Mouse (Mus musculus): ENCODE results near the gene Yes1. TPM values are rescaled to one million over a fixed set of nuclear protein-coding genes. Genes with fewer than 3 reads are reported as not detected.
"Not testable (repeated sequence)": the region's sequence is repeated elsewhere in the genome, so short reads cannot be mapped to it uniquely, and the experiment has no call there.

The Yes1 gene
- polyA plus RNA-seq, 1 experiment, result 3.6 TPM

DNA sequence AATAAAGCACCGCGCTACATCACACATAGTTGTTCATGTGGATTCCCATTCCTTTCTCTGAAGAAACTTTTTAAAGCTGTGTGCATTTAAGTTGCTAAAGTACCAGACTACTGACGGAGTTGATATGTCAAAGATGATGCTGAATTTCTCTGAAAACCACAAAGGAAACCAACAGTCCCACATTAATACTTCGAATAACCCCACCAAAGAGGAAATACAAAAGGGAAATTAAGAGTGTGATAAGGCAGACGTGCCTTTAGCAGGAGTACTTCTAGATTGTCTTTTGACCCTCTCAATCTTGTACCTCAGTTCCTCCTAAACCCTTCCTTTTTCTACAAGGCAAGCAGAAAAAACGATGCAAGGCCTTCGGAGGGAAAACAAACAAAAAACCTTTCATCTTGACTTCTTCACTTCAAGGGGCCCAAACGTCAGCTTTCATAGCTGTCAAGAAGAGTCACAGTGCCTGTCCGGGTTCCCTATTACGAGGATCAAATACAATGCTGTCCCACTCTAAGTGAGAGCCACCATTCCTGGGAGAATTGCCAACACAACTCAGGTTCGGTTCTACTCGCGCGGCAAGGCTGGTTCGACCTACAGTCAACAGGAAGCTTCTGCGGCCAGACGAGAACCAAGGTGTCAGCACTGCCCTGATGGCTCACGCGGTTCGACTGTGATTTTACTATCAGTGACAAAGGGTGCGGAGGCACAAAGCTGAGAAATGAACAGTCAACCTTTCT, 739 bp upstream of the Yes1 start:
- WGBS, result 15% methylated on average over 21 of the region's 21 CpGs
- Histone ChIP-seq H3K4me1 (ENCODE audit: control insufficient read depth, insufficient read depth, low read length) (peaks cover 9% of the 10 kb centered on the region), H3K4me3 (replicated peaks; ENCODE audit: extremely low read depth, low read depth, low read length) (peak overlapping the region; percentile 78)
- no peak for TF ChIP-seq POLR2A (IDR thresholded peaks at IDR 0.05; ENCODE audit: borderline replicate concordance, extremely low read depth, low read depth, low read length)
- TF ChIP-seq CTCF (IDR thresholded peaks at IDR 0.05; ENCODE audit: insufficient read depth, low read length), result no peak
- no peak for DNase-seq

DNA sequence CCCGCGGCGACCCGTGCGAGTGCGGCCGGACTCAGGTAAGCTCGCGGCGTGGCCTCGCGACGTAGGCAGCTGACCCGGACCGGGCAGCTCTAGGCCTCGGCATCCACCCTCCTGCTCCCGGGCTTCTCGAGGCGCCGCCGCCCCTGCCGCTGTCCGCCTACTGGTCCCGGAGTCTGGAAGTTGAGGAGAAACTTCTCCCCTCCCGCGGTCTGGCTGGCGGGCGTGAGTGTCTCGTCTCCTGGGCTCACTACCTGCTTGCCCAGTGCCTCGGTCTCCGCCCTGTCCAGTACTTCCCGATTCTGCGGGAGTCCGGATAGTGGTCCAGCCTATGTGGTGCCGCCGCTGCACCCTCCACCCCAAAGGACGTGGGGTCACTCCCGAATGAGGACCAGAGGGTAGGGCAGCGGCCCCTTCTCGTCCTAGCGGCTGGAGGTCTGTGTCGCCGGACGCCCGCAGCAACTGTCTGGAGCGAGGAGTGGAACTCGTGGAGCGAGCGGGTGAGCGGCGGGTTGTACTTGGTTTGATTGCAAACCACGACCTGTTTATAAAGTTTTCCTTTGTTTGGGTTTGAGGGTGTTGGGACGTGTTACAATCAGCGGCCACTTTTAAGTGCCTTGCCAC, 480 bp downstream of the Yes1 start:
- no peak for TF ChIP-seq CTCF (IDR thresholded peaks at IDR 0.05; ENCODE audit: insufficient read depth, low read length)
- TF ChIP-seq POLR2A (IDR thresholded peaks at IDR 0.05; ENCODE audit: borderline replicate concordance, extremely low read depth, low read depth, low read length), result no peak
- under 1% methylated on average over 54 of the region's 54 CpGs for WGBS
- H3K4me3 ChIP-seq (replicated peaks; ENCODE audit: extremely low read depth, low read depth, low read length), result peak overlapping the region; percentile 78
- peaks cover 9% of the 10 kb centered on the region for H3K4me1 ChIP-seq (ENCODE audit: control insufficient read depth, insufficient read depth, low read length)
- DNase-seq, result no peak

DNA sequence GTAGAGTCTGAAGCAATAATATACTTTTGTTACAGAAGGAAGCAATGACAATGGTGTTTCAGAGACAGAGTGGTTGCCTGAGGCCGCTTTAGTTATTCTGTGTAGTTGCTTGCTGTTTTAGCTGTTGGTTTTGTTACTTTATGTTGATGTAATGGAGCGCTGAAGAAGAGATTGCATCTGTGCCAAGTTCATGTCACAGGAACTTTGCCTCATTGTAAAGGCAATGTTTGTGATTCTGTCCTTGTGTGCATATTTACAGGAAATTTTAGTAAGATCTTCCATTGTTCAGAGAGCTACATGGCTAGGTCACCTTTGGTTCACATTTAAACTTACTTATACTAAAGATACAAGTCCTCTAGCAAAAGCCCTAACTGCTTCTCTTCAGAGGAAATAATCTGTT, 3.3 kb downstream of the Yes1 start:
- DNase-seq, result no peak
- 44% methylated on average over 2 of the region's 2 CpGs for WGBS
- no peak overlapping the region for H3K4me3 ChIP-seq (replicated peaks; ENCODE audit: extremely low read depth, low read depth, low read length)
- TF ChIP-seq CTCF (IDR thresholded peaks at IDR 0.05; ENCODE audit: insufficient read depth, low read length) (no peak), POLR2A (IDR thresholded peaks at IDR 0.05; ENCODE audit: borderline replicate concordance, extremely low read depth, low read depth, low read length) (no peak)
- peaks cover 6% of the 10 kb centered on the region for H3K4me1 ChIP-seq (ENCODE audit: control insufficient read depth, insufficient read depth, low read length)

DNA sequence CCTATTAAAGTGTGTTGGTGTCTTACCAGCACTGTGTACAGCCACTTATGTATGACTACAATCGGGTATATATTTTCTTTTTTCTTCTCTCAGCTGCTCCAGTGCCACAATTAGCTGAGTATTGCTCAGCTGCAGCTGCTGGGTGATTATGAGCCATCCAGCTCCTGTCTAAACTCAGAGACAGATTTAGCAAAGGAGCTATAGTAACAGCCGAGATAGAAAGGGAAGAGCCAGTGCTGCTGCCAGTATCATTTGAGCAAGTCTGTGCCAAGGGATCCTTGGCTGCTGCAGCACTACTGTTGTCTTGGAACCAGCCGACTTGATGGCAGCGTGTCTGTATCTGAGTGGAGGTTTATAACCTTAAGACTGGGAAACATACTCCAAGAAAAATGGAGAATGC, 3.7 kb downstream of the Yes1 start:
- Histone ChIP-seq H3K4me1 (ENCODE audit: control insufficient read depth, insufficient read depth, low read length) (peaks cover 4% of the 10 kb centered on the region; the same call in 1 of the 2 replicates), H3K4me3 (replicated peaks; ENCODE audit: extremely low read depth, low read depth, low read length) (no peak overlapping the region)
- DNase-seq, result no peak
- no peak for TF ChIP-seq CTCF (IDR thresholded peaks at IDR 0.05; ENCODE audit: insufficient read depth, low read length)
- TF ChIP-seq POLR2A (IDR thresholded peaks at IDR 0.05; ENCODE audit: borderline replicate concordance, extremely low read depth, low read depth, low read length), result no peak
- 17% methylated on average over 4 of the region's 4 CpGs for WGBS

DNA sequence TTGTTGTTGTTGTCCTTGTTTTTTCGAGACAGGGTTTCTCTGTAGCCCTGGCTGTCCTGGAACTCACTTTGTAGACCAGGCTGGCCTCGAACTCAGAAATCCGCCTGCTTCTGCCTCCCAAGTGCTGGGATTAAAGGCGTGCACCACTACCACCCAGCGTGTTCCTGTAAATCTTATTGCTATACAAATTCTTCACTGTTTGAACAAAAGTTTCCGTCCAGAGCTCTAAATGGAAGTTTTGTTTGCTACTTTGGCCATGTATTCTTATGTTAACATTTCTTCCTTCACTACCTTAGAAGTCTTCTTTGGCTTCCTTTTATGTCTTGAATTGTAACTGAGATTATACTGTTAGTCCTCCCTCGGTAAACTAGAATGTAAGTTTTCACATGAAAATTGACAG, 5.5 kb downstream of the Yes1 start:
- WGBS, result 72% methylated on average over 7 of the region's 7 CpGs

DNA sequence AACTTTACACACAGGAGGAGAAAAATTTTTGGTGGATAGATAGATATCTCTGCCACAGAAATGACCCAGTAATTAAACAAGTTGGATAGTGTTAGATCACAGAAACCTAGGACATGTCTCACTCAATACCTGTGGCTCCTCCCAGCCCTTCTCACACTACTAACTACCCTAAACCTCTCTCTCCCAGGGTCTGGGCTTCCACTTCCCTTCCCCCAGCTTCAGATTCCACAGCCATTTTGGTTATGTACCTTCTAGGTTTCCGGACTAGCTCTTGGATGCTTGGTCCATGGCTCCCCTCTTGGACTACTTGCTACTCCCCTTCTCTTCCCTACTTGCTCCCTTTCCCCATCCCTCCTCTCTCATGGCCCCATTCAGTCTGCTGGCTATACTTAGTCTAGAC, 6.9 kb downstream of the Yes1 start:
- no peak overlapping the region for H3K4me3 ChIP-seq (replicated peaks; ENCODE audit: extremely low read depth, low read depth, low read length)
- H3K4me1 ChIP-seq (ENCODE audit: control insufficient read depth, insufficient read depth, low read length), result 0 out of 2 replicates have a peak, but pooled peaks cover 2% of the 10 kb centered on the region
- DNase-seq, result no peak
- 96% methylated on average over 1 of the region's 1 CpGs for WGBS
- TF ChIP-seq CTCF (IDR thresholded peaks at IDR 0.05; ENCODE audit: insufficient read depth, low read length), result no peak
- TF ChIP-seq POLR2A (IDR thresholded peaks at IDR 0.05; ENCODE audit: borderline replicate concordance, extremely low read depth, low read depth, low read length), result no peak

More for the DNA sequence above, 5.5 kb downstream of the Yes1 start:
- H3K4me3 ChIP-seq (replicated peaks; ENCODE audit: extremely low read depth, low read depth, low read length); DNase-seq; H3K4me1 ChIP-seq (ENCODE audit: control insufficient read depth, insufficient read depth, low read length): not testable (repeated sequence)

DNA sequence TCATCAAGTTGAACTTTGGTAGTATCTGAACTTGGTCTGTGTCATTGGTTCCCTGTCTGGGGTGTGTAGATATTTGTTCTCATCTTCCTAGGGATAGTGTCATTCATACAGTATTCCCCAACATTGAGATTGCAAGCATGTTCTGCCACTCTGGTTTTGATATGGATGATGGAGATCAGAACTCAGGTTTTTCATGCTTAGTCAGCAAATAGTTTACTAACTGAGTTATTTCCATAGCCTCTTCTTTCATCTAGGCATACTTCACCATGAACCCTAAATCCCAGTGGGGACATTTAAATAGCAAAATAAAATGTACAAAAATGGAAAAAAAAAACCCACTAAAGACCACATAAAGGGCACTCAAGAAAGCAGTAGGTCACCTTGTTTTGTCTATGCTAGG, 12.7 kb downstream of the Yes1 start:
- no peak for TF ChIP-seq POLR2A (IDR thresholded peaks at IDR 0.05; ENCODE audit: borderline replicate concordance, extremely low read depth, low read depth, low read length)
- TF ChIP-seq CTCF (IDR thresholded peaks at IDR 0.05; ENCODE audit: insufficient read depth, low read length), result no peak
- H3K4me1 ChIP-seq (ENCODE audit: control insufficient read depth, insufficient read depth, low read length), result no peaks in the 10 kb centered on the region
- no peak for DNase-seq
- no peak overlapping the region for H3K4me3 ChIP-seq (replicated peaks; ENCODE audit: extremely low read depth, low read depth, low read length)

DNA sequence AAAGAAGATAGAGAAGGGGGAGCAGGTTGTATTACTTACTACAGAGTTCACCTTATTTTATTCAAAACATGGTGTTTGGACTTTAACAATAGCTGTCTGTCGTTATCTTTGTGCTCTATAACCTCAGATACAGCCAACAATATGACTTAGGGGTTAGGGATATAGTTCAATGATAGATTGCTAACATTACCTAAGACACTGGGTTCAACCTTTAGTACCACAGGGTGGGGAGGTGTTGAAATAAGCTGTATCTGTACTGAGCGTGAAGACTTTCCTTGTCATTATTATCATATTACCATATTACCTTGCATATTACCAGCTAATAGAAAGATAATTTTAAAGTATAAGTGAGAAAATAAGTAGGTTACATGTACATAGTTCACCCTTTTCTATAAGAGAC, 13.8 kb downstream of the Yes1 start:
- TF ChIP-seq POLR2A (IDR thresholded peaks at IDR 0.05; ENCODE audit: borderline replicate concordance, extremely low read depth, low read depth, low read length), result no peak
- no peak for TF ChIP-seq CTCF (IDR thresholded peaks at IDR 0.05; ENCODE audit: insufficient read depth, low read length)
- DNase-seq, result no peak
- Histone ChIP-seq H3K4me1 (ENCODE audit: control insufficient read depth, insufficient read depth, low read length) (no peaks in the 10 kb centered on the region), H3K4me3 (replicated peaks; ENCODE audit: extremely low read depth, low read depth, low read length) (no peak overlapping the region)
- 74% methylated on average over 2 of the region's 2 CpGs for WGBS

DNA sequence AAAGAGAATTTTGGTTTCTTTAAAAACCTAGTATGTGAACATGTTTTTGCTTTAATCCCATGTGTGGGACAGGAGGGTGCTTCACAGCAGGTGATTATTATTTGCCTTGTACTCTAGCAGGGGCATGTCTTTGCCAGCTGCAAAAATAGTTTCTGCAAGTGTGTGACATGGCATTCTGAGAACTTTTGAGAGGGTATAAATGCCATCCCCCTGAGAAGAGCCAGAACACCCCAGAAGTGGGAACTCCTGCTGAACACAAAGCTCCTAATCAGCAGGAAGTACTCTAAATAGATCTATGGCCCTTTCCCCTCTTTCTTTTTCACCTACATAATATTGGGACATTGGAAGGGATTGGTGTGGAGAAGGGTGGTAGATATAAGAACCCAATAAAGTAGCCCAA, 22.2 kb downstream of the Yes1 start:
- TF ChIP-seq CTCF (IDR thresholded peaks at IDR 0.05; ENCODE audit: insufficient read depth, low read length) (no peak), POLR2A (IDR thresholded peaks at IDR 0.05; ENCODE audit: borderline replicate concordance, extremely low read depth, low read depth, low read length) (no peak)
- peaks cover 3% of the 10 kb centered on the region for H3K4me1 ChIP-seq (ENCODE audit: control insufficient read depth, insufficient read depth, low read length)
- no peak overlapping the region for H3K4me3 ChIP-seq (replicated peaks; ENCODE audit: extremely low read depth, low read depth, low read length)
- no peak for DNase-seq

DNA sequence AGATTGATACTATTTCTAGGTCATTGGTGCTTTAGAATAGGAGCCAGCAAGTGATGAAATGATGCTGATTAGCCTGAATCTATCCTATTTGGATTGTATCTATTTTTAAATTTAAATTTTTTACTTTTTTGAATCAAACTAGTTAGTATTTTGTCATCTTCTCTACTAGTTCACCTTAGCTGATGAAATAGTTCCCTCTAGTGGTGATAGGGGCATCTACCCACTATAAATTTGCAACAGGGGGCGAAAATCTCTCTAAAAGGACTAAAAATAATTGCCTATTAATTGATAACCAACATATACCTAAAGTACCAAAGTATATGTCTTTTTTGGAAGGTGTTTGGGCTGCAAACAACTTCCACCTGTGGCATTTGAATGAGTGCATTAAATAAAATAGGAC, 46.4 kb downstream of the Yes1 start:
- Histone ChIP-seq H3K4me3 (replicated peaks; ENCODE audit: extremely low read depth, low read depth, low read length) (no peak overlapping the region), H3K4me1 (ENCODE audit: control insufficient read depth, insufficient read depth, low read length) (no peaks in the 10 kb centered on the region)
- TF ChIP-seq POLR2A (IDR thresholded peaks at IDR 0.05; ENCODE audit: borderline replicate concordance, extremely low read depth, low read depth, low read length), result no peak
- no peak for TF ChIP-seq CTCF (IDR thresholded peaks at IDR 0.05; ENCODE audit: insufficient read depth, low read length)
- 48% methylated on average over 1 of the region's 1 CpGs for WGBS
- no peak for DNase-seq

Data from lung, adult 2 months (tissue).